In the genomic region with DNA sequence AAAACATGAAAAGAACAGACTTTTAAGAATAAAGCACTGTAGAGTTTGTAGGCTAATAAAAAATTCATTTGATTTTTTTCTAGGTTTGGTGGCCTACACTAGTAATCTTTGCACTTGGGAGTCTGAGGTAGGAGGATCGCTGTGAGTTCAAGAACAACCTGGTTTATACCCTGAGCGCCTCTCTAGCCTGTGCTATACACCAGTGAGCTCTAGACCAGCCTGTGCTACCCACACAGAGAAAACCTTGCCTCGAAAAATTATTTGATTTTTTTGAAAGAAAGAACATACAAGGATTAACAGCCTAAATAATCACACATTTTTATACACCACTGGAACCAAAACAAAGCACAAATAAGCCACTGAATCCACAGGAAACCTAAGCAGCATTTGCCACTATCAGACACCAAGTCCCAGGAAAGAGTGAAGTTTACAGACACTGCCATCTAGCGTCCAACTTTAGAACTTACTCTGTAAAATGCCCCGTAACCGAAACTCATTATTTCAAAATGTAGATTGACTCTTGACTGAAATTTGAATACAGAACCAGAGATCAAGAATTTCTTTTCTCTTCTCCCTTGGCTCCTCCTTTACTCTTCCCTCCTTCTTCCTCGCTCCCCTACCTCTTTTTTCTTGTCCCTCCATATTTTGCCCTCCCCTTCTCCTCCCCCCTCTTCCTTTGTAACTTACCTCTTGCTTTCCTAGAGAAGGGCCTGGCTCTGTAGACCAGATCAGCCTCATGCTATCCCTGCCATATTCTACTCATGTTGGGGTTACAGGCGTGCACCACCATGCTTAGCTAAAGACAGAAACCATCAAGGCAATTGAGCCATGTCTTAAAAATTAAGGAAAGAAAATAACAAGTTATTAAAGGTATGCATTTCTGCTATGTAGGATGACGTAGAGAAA, we compare ENCODE assay signal across 8 mouse cellular contexts.
DNase-seq lines count a peak whose midpoint lies in the region; ATAC-seq lines count a peak whose summit lies in the region.

No protein-coding gene starts in this region.

- no peak for DNase-seq in cerebellum, adult 9-11 months
- peak; percentile 40 to 46 for DNase-seq in right cerebral cortex, postnatal 10 days (ENCODE audit: low spot score in 2 of 2)
- no peak for DNase-seq in right cerebral cortex, postnatal 14 days
- peak; percentile 87 for DNase-seq in embryo, embryonic 10.5 days (ENCODE audit: low spot score)
- peak; percentile 86 for DNase-seq in induced T-regulatory cell, adult 2 months (ENCODE audit: low read depth)
- peak; percentile 77 for DNase-seq in lung, postnatal 36 days
- DNase-seq in thymus, postnatal 25 days, result peak; percentile 23

- peak; percentile 60 for ATAC-seq in cerebellum, adult (ENCODE audit: insufficient number of reproducible peaks, low FRiP score, low TSS enrichment)

Comparison
In these comparisons a context has a peak if more than half of its experiments do, and no peak if none do; other contexts are left out.
1. DNase-seq: peak in right cerebral cortex, postnatal 10 days (2 of 2), embryo, embryonic 10.5 days (single experiment), induced T-regulatory cell, adult 2 months (single experiment), lung, postnatal 36 days (single experiment) and thymus, postnatal 25 days (single experiment); none in cerebellum, adult 9-11 months (single experiment) and right cerebral cortex, postnatal 14 days (single experiment).